Mouse (Mus musculus): ENCODE measurements around the gene Stk17b. TPM values are rescaled to one million over a fixed set of nuclear protein-coding genes. Genes with fewer than 3 reads are reported as not detected.

Gene Stk17b
- 7.5 and 9.0 TPM in 2 replicates for polyA plus RNA-seq (2016; fragmentation: Nextera tagmentation; extraction: Ambion mirVana)

- H3K4me3 ChIP-seq, result peak within 1 kb of the TSS; percentile 88
- H3K4me1 ChIP-seq (replicated peaks), result peaks cover 6% of the 10 kb centered on the region; the same call in 1 of the 2 replicates
- peak; percentile 93 for DNase-seq (ENCODE audit: low spot score)
- peak within 1 kb of the TSS; percentile 93 for H3K27ac ChIP-seq
- no peaks in the 10 kb centered on the region for H3K36me3 ChIP-seq
- under 1% methylated on average over 73 of the region's 81 CpGs for WGBS
- H3K9me3 ChIP-seq, result no peaks in the 10 kb centered on the region
- no peaks in the 10 kb centered on the region for H3K27me3 ChIP-seq (ENCODE audit: insufficient read depth, poor library complexity, severe bottlenecking)
These were observed at the start of gene Stk17b for GRCm38 (mm10) chr1:53784721-53785418. Gene Stk17b (minus strand): TSS chr1:53785224.

DNA sequence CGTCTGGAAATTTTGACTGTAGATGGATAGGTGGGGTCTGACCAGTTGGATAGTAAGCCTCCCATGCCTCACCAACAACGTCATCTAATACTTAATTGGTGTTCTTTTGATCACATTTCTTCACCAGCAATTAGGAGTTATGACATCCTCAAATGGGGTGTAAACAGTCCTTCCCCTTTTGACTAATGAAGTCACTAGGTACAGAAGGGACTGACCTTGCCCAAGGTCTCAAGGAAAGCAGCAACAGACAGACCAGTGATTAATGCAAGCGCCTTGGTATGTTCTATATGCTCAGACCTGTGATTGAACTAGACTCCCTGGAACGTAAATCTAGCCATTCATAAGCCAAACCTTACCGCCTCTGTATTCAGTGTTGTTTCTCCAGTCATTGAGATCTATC, 45.3 kb upstream of the Stk17b start:
- no peaks in the 10 kb centered on the region for H3K27me3 ChIP-seq (ENCODE audit: insufficient read depth, poor library complexity, severe bottlenecking)
- DNase-seq (ENCODE audit: low spot score), result no peak
- H3K9me3 ChIP-seq, result no peaks in the 10 kb centered on the region
- H3K36me3 ChIP-seq, result peaks cover 15% of the 10 kb centered on the region
- no peaks in the 10 kb centered on the region for H3K4me1 ChIP-seq (replicated peaks)
- no peak overlapping the region for H3K4me3 ChIP-seq
- no peak overlapping the region for H3K27ac ChIP-seq
- WGBS, result 90% methylated on average over 5 of the region's 5 CpGs

DNA sequence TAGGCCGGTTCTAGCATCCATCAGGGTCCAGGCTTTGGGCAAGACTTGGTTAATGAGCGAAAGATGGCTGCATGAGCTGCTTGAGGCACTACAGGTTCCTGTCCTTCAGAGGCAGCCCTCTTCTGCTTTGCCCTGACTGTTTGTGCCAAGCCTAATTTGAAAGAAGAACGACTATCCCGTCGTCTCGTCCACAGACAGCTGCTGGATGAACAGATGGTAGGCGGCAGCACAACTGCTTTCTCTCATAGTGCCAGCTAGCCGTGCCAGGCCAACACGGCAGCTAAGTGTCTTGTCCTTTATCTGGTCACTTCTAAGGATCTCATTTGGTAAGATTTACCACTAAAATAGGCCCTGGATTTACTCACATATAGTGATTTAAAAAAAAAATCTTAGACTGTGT, 44.1 kb upstream of the Stk17b start:
- Histone ChIP-seq H3K36me3 (peaks cover 16% of the 10 kb centered on the region), H3K4me3 (no peak overlapping the region), H3K4me1 (replicated peaks) (peaks cover 3% of the 10 kb centered on the region), H3K27ac (no peak overlapping the region), H3K9me3 (no peaks in the 10 kb centered on the region), H3K27me3 (ENCODE audit: insufficient read depth, poor library complexity, severe bottlenecking) (no peaks in the 10 kb centered on the region)
- DNase-seq (ENCODE audit: low spot score), result no peak
- 79% methylated on average over 9 of the region's 9 CpGs for WGBS

GRCm38 (mm10) chr1:53824446-53825337, 39.7 kb upstream of the Stk17b start:
- Histone ChIP-seq H3K27me3 (ENCODE audit: insufficient read depth, poor library complexity, severe bottlenecking) (no peaks in the 10 kb centered on the region), H3K4me1 (replicated peaks) (peaks cover 18% of the 10 kb centered on the region), H3K36me3 (0 out of 2 replicates have a peak, but pooled peaks cover 5% of the 10 kb centered on the region), H3K27ac (no peak overlapping the region), H3K4me3 (no peak overlapping the region), H3K9me3 (no peaks in the 10 kb centered on the region)
- WGBS, result 87% methylated on average over 9 of the region's 9 CpGs
- no peak for DNase-seq (ENCODE audit: low spot score)

DNA sequence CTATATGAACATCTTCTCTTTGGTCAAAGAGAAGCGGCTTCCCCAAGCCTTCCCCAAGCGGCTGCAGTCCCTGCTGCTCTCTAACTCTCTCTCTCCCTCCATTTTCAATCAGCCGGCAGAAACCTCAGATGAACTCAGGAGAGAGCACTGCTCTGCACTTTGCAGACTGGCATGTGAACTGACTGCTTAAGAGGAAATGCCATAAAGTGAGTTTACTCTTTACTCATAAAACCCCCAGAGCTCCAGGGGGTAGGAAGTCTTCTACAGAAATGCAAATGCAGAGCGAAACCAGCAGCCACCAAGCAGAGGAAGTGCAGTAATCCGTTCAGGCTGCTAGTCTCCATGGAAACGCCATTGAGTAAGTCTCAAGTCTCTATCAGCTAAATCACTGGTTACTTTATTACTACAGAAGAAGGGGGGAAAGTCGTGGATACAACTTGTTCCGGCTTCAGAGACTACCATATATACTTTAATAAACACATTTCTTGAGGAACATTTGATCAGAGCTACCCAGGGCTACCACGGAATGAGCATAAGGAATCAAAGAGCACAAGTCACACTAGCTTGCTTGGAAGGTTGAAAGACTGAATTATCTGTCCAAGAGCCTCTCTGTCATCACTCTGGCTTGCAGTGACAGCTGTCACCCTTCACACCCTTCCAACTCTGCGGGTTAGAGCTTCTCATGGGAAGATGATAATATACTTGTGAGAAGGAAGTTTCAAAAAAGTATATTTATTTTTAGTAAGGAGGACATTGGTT, 38.8 kb upstream of the Stk17b start:
- H3K4me3 ChIP-seq, result peak overlapping the region; percentile 40
- H3K27ac ChIP-seq, result peak overlapping the region; percentile 74

GRCm38 (mm10) chr1:53821983-53822382, 37.0 kb upstream of the Stk17b start:
- Histone ChIP-seq H3K27me3 (ENCODE audit: insufficient read depth, poor library complexity, severe bottlenecking) (no peaks in the 10 kb centered on the region), H3K36me3 (0 out of 2 replicates have a peak, but pooled peaks cover 5% of the 10 kb centered on the region), H3K4me1 (replicated peaks) (peaks cover 18% of the 10 kb centered on the region), H3K9me3 (no peaks in the 10 kb centered on the region), H3K27ac (no peak overlapping the region), H3K4me3 (no peak overlapping the region)
- DNase-seq (ENCODE audit: low spot score), result no peak

More for the DNA sequence above, 38.8 kb upstream of the Stk17b start:
- DNase-seq (ENCODE audit: low spot score), result peak; percentile 46
- H3K9me3 ChIP-seq, result no peaks in the 10 kb centered on the region
- H3K36me3 ChIP-seq, result 0 out of 2 replicates have a peak, but pooled peaks cover 5% of the 10 kb centered on the region
- peaks cover 18% of the 10 kb centered on the region for H3K4me1 ChIP-seq (replicated peaks)
- WGBS, result 5% methylated on average over 10 of the region's 10 CpGs
- H3K27me3 ChIP-seq (ENCODE audit: insufficient read depth, poor library complexity, severe bottlenecking), result no peaks in the 10 kb centered on the region

GRCm38 (mm10) chr1:53820041-53820632, 35.1 kb upstream of the Stk17b start:
- Histone ChIP-seq H3K27ac (no peak overlapping the region), H3K36me3 (no peaks in the 10 kb centered on the region), H3K9me3 (no peaks in the 10 kb centered on the region), H3K4me3 (no peak overlapping the region), H3K4me1 (replicated peaks) (peaks cover 18% of the 10 kb centered on the region), H3K27me3 (ENCODE audit: insufficient read depth, poor library complexity, severe bottlenecking) (no peaks in the 10 kb centered on the region)
- DNase-seq (ENCODE audit: low spot score), result no peak
- WGBS, result 84% methylated on average over 5 of the region's 5 CpGs

DNA sequence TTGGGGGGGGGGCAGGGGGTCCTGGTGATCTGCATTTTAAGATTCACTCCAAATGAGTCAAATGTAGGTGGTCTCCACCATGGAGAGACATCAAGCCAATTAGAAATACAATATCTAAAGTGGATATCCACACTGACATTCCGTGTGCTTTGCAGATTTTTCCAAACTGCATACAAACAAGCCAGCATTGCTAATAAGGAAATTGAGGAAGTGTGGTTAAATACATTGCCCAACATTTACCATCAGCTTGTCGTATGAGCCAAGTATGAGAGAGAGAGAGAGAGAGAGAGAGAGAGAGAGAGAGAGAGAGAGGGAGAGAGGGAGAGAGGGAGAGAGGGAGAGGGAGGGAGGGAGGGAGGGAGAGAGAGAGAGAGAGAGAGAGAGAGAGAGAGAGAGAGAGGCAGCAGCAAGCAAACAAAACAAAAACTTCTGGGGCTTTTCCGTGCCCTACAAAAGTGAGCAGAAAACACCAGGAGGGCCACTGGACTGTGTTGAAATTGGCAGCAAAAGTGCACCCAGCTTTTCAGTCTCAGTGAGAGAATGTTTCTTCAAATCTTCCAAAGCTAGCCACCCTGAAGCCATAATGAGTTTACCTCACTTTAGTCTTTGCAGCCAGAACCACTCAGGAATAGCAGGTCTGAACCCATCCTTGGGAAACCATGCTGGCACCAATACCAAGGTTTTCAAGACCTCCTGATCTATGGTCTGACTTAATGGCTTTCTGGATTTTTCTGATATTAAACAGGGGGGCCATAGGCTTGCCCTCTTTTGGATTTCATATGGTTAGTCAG, 33.2 kb upstream of the Stk17b start:
- 60% methylated on average over 3 of the region's 3 CpGs for WGBS

GRCm38 (mm10) chr1:53816353-53816752, 31.3 kb upstream of the Stk17b start:
- Histone ChIP-seq H3K27ac (no peak overlapping the region), H3K36me3 (0 out of 2 replicates have a peak, but pooled peaks cover 3% of the 10 kb centered on the region), H3K4me3 (no peak overlapping the region), H3K27me3 (ENCODE audit: insufficient read depth, poor library complexity, severe bottlenecking) (no peaks in the 10 kb centered on the region), H3K9me3 (no peaks in the 10 kb centered on the region), H3K4me1 (replicated peaks) (no peaks in the 10 kb centered on the region)
- no peak for DNase-seq (ENCODE audit: low spot score)
- 79% methylated on average over 2 of the region's 2 CpGs for WGBS

More for the DNA sequence above, 33.2 kb upstream of the Stk17b start:
- no peak overlapping the region for H3K4me3 ChIP-seq
- no peaks in the 10 kb centered on the region for H3K36me3 ChIP-seq
- no peaks in the 10 kb centered on the region for H3K9me3 ChIP-seq
- no peak for DNase-seq (ENCODE audit: low spot score)
- H3K4me1 ChIP-seq (replicated peaks), result peaks cover 6% of the 10 kb centered on the region
- H3K27me3 ChIP-seq (ENCODE audit: insufficient read depth, poor library complexity, severe bottlenecking), result no peaks in the 10 kb centered on the region
- H3K27ac ChIP-seq, result no peak overlapping the region

DNA sequence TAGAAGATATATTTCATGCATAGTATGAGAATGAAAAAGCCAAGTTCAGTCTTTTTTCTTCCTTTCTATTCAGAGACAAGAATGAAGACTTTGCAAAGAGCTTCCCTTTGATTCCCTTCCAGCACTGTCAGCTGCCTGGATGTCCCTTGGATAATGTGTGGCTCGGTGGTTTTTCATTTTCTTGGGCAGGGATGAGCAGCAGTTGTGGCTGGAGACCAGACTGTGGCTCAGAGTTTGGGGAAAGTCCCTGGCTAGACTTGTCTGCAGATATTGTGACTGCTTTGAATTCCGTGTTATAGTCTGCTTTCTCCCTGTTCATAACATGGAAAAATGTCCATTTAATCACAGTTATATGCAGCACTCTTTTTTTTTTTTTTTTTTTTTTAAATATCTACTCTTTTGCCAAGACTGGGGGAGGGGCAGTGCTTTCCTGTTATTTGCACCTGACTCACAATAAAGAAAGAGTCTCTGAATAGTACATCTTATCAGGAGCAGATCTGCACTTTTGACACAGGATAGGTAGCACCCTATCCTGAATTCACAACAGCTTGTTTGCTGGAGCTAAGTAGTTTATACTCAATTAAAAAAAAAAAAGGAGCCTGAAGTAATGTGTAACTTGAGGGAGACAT, 29.2 kb upstream of the Stk17b start:
- Histone ChIP-seq H3K27ac (no peak overlapping the region), H3K9me3 (no peaks in the 10 kb centered on the region), H3K36me3 (0 out of 2 replicates have a peak, but pooled peaks cover 3% of the 10 kb centered on the region), H3K4me3 (no peak overlapping the region), H3K4me1 (replicated peaks) (peaks cover 2% of the 10 kb centered on the region; the same call in 1 of the 2 replicates), H3K27me3 (ENCODE audit: insufficient read depth, poor library complexity, severe bottlenecking) (no peaks in the 10 kb centered on the region)
- no peak for DNase-seq (ENCODE audit: low spot score)
- 69% methylated on average over 2 of the region's 2 CpGs for WGBS

- no peaks in the 10 kb centered on the region for H3K27me3 ChIP-seq (ENCODE audit: insufficient read depth, poor library complexity, severe bottlenecking)
- H3K4me3 ChIP-seq, result no peak overlapping the region
- H3K27ac ChIP-seq, result no peak overlapping the region
- H3K4me1 ChIP-seq (replicated peaks), result peaks cover 4% of the 10 kb centered on the region; the same call in 1 of the 2 replicates
- 89% methylated on average over 4 of the region's 4 CpGs for WGBS
- H3K36me3 ChIP-seq, result 0 out of 2 replicates have a peak, but pooled peaks cover 3% of the 10 kb centered on the region
- no peaks in the 10 kb centered on the region for H3K9me3 ChIP-seq
- DNase-seq (ENCODE audit: low spot score), result no peak
These were observed 26.9 kb upstream of the Stk17b start for GRCm38 (mm10) chr1:53811919-53812318.

All from hindbrain, embryonic 10.5 days (tissue).